Mouse (Mus musculus) intestine, embryonic 16.5 days (tissue): Measurements from ENCODE around the gene Phf2. TPM values are rescaled to one million over a fixed set of nuclear protein-coding genes. Genes with fewer than 3 reads are reported as not detected.

Experiments used
- ATAC-seq: fragments of 200-750 bp; cut with Nextera tagmentation; 2 replicates; pipeline ENCODE4 v1.8.0; 2017; ENCODE audit warnings: moderate TSS enrichment, moderate library complexity
- H3K27ac ChIP-seq: fragments of 300-500 bp; sonication (generic); 2 replicates; pipeline ENCODE4 v1.5.1; 2014; ENCODE audit warnings: mild to moderate bottlenecking, low read length
- H3K27me3 ChIP-seq: fragments of 300-500 bp; sonication (generic); replicated peaks from 2 replicates; pipeline ENCODE4 v1.6.1; 2014; ENCODE audit warnings: low read length, control low read depth, mixed read lengths; ENCODE audit not compliant: control insufficient read depth, insufficient read depth
- H3K36me3 ChIP-seq: fragments of 300-500 bp; sonication (generic); 2 replicates; pipeline ENCODE4 v1.6.1; 2014; ENCODE audit warnings: low read length, control low read depth; ENCODE audit not compliant: control insufficient read depth, insufficient read depth
- H3K4me1 ChIP-seq: fragments of 300-500 bp; sonication (generic); 2 replicates; pipeline ENCODE4 v1.6.1; 2014; ENCODE audit warnings: low read length, control low read depth, mixed read lengths; ENCODE audit not compliant: control insufficient read depth, insufficient read depth
- H3K4me2 ChIP-seq: fragments of 300-500 bp; sonication (generic); 2 replicates; pipeline ENCODE4 v1.6.1; 2014; ENCODE audit warnings: low read depth, low read length, control low read depth
- H3K4me3 ChIP-seq: fragments of 300-500 bp; sonication (generic); 2 replicates; pipeline ENCODE4 v1.5.1; 2014; ENCODE audit warnings: mild to moderate bottlenecking, low read length
- H3K9ac ChIP-seq: fragments of 300-500 bp; sonication (generic); 2 replicates; pipeline ENCODE4 v1.6.1; 2014; ENCODE audit warnings: low read depth, low read length
- H3K9me3 ChIP-seq: fragments of 300-500 bp; sonication (generic); 2 replicates; pipeline ENCODE4 v1.6.1; 2016; ENCODE audit warnings: low read length, control low read depth; ENCODE audit not compliant: control insufficient read depth
- WGBS: fragments of 180-500 bp; shearing (Covaris S2); extraction: QIAGEN DNeasy Blood & Tissue Kit; methylation state at CpG from one replicate; pipeline ENCODE4 v1.1.7; 2014; 5-methylcytosine and 5-hydroxymethylcytosine counted together
- polyA plus RNA-seq: library from polyadenylated mRNA; unstranded; fragments of >200 nt; fragmentation: Nextera tagmentation; extraction: Ambion mirVana; gene quantifications from 2 replicates; pipeline ENCODE4 v1.2.1, GENCODE M21; 2015

The Phf2 gene
- polyA plus RNA-seq, 1 experiment from 2014 or later = 3.9 TPM

DNA sequence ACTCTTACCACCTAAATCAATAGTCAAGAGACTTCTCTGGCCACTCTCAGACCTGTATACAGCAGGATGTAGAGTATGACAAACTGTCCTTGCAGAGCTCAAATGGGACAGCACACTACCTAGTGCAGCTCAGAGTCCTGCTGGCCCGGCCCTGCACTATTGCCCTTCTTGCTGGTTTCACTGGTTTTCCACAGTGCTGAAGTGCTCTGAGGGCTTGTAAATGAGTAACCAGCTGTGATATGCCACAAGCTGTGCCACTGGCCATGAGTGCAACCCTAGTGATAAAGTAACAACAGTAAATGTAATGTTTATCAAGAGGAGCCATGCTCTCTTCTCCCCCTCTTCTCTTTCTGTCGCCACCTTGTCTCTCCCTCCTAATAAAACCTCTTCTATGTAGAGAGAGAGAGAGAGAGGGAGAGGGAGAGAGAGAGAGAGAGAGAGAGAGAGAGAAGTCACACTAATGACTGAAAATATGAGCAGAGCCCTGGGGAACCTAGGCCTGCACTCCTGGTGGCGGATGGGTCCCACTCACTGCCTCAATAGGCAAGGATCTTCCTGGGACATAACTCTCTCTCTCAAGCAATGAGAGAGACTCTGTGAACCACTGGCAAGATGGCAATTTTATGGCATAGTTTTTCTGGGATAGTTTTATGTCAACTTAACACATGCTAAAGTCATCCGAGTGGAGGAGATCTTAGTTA, 19.5 kb upstream of the Phf2 start:
- Histone ChIP-seq H3K36me3 (peaks cover 28% of the 10 kb centered on the region), H3K9ac (no peak overlapping the region), H3K4me2 (no peak overlapping the region), H3K27ac (peak overlapping the region; percentile 34), H3K4me3 (no peak overlapping the region), H3K9me3 (no peaks in the 10 kb centered on the region), H3K27me3 (no peaks in the 10 kb centered on the region), H3K4me1 (peaks cover 13% of the 10 kb centered on the region)
- WGBS = 59% methylated on average over 4 of the region's 4 CpGs
- ATAC-seq = peak; percentile 98

DNA sequence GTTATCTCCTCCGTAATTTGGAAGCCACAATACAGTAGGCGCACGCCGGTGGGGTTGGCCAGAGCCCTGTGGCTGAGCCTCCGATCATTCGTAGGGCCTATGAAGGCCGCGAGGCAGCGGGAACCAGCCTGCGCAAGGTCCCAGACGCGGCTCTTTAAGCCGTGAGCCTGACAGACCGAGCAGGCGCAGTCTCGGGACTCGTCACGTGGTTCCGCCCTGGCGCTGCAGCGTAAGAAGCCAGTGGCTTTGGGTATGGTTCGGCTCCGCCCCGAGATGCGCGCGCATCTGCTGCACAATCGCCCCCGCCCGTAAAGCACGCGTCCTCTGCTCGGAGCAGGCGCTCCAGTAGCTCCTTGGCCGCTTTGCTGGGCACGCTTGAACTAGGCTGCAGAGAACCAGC, 7.6 kb upstream of the Phf2 start:
- peaks cover 9% of the 10 kb centered on the region for H3K36me3 ChIP-seq
- H3K27me3 ChIP-seq = no peaks in the 10 kb centered on the region
- no peaks in the 10 kb centered on the region for H3K9me3 ChIP-seq
- peak overlapping the region; percentile 48 for H3K4me3 ChIP-seq
- under 1% methylated on average over 36 of the region's 36 CpGs for WGBS
- peak overlapping the region; percentile 79 for H3K9ac ChIP-seq
- peak overlapping the region; percentile 83 for H3K4me2 ChIP-seq
- peak; percentile 99 for ATAC-seq
- peak overlapping the region; percentile 89 for H3K27ac ChIP-seq
- 0 out of 2 replicates have a peak, but pooled peaks cover 6% of the 10 kb centered on the region for H3K4me1 ChIP-seq

DNA sequence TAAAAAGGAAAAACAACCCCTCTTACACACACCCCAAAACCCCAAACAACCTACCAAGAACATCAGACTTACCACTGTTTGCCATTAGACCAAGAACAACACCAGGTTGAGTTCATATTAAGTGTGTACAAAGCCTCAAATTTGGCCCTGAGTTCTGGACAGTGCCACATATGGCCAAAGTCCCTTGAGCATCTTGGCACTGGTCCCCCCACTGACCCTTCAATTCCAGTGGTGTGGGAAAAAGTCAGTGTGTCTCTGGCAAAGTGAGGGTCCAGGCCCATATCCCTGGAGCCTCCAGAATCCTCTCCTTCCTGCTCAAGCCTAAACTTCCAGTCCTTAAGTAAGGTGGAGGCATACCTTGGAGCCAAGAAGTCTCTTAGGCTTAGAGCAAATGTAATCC, 6.9 kb upstream of the Phf2 start:
- Histone ChIP-seq H3K27ac (no peak overlapping the region), H3K4me3 (no peak overlapping the region; the same call in 1 of the 2 replicates), H3K9me3 (no peaks in the 10 kb centered on the region), H3K4me2 (peak overlapping the region; percentile 83; the same call in 1 of the 2 replicates), H3K4me1 (0 out of 2 replicates have a peak, but pooled peaks cover 11% of the 10 kb centered on the region), H3K36me3 (peaks cover 8% of the 10 kb centered on the region), H3K9ac (peak overlapping the region; percentile 79), H3K27me3 (no peaks in the 10 kb centered on the region)
- no peak for ATAC-seq

- Histone ChIP-seq H3K27ac (no peak overlapping the region), H3K9me3 (no peaks in the 10 kb centered on the region), H3K4me2 (no peak overlapping the region), H3K36me3 (no peaks in the 10 kb centered on the region), H3K4me3 (no peak overlapping the region), H3K9ac (no peak overlapping the region), H3K4me1 (peaks cover 32% of the 10 kb centered on the region), H3K27me3 (no peaks in the 10 kb centered on the region)
- no peak for ATAC-seq
- WGBS = 70% methylated on average over 5 of the region's 5 CpGs
Observed at GRCm38 (mm10) chr13:48872726-48873125, 1.8 kb upstream of the Phf2 start.

DNA sequence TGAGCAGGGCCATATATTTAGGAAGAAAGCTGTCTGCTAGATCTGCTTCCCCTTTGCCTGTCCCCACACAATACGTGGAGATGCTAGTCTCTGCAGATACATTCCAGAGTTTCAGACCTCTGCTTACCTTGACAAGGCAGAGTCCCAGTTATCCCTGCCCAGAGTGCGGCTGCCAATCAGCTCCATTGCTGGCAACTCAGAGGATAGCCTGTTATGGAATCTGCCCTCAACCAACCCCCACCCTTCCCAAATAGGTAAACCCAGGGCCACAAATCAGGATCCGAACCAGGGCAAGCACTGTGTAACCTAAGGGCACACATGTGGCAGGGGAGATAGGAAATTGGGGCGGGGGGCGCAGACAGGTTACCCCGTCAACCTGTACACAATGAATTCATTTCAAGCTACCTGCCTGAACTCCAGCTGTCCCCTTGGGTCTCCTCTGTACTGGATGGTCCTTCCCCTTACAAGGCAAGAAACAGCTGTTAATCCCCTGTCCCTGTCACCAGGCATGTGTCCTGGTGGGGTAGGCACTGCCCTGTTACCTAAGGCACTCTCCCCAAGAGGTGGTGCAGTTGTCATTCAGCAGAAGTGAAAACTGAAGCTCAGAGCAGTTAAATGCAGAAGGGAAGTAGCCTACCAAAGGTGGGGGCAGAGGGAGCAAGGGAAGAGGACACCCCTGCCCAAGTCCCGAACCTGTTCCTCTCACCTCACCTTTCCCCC, 1.1 kb upstream of the Phf2 start:
- peak; percentile 2; the same call in 1 of the 2 replicates for ATAC-seq
- H3K27ac ChIP-seq = no peak overlapping the region
- H3K4me3 ChIP-seq = peak overlapping the region; percentile 92
- no peaks in the 10 kb centered on the region for H3K36me3 ChIP-seq
- peak overlapping the region; percentile 88 for H3K4me2 ChIP-seq
- WGBS = 62% methylated on average over 7 of the region's 7 CpGs
- peaks cover 32% of the 10 kb centered on the region for H3K4me1 ChIP-seq
- H3K9ac ChIP-seq = peak overlapping the region; percentile 98
- H3K27me3 ChIP-seq = no peaks in the 10 kb centered on the region
- no peaks in the 10 kb centered on the region for H3K9me3 ChIP-seq

GRCm38 (mm10) chr13:48869950-48870770, 759 bp downstream of the Phf2 start:
- no peaks in the 10 kb centered on the region for H3K27me3 ChIP-seq
- no peaks in the 10 kb centered on the region for H3K9me3 ChIP-seq
- ATAC-seq = peak; percentile 45
- H3K36me3 ChIP-seq = no peaks in the 10 kb centered on the region
- H3K4me3 ChIP-seq = peak overlapping the region; percentile 92
- peak overlapping the region; percentile 98 for H3K9ac ChIP-seq
- H3K4me2 ChIP-seq = peak overlapping the region; percentile 78
- WGBS = under 1% methylated on average over 86 of the region's 102 CpGs
- H3K27ac ChIP-seq = peak overlapping the region; percentile 96
- H3K4me1 ChIP-seq = peaks cover 38% of the 10 kb centered on the region

DNA sequence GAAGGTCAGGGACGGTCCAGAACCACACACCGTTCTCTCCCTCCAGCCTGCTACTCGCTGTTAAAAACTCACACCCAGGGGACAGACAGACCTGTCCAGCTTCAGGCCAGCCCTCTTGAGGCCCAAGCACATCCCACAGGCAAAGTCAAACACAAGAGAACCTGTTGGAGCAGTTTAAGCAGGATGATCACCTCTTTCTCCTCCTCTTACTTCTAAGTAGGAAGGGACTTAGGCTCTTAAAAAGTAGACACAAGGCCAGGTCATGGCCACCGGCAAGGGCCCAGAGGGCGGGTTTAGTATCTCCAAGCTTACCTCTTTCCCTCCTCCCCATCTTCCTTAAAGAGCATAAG, 1.3 kb downstream of the Phf2 start:
- Histone ChIP-seq H3K9me3 (no peaks in the 10 kb centered on the region), H3K4me1 (peaks cover 38% of the 10 kb centered on the region), H3K36me3 (no peaks in the 10 kb centered on the region), H3K4me2 (peak overlapping the region; percentile 78), H3K27ac (peak overlapping the region; percentile 96), H3K4me3 (peak overlapping the region; percentile 92), H3K27me3 (no peaks in the 10 kb centered on the region), H3K9ac (peak overlapping the region; percentile 98)
- WGBS = 7% methylated on average over 5 of the region's 5 CpGs
- peak; percentile 31 for ATAC-seq

- H3K4me3 ChIP-seq = peak overlapping the region; percentile 92
- H3K9ac ChIP-seq = peak overlapping the region; percentile 98
- 25% methylated on average over 5 of the region's 5 CpGs for WGBS
- H3K4me2 ChIP-seq = peak overlapping the region; percentile 78
- no peak; the same call in 1 of the 2 replicates for ATAC-seq
- peaks cover 39% of the 10 kb centered on the region for H3K4me1 ChIP-seq
- no peaks in the 10 kb centered on the region for H3K36me3 ChIP-seq
- H3K27me3 ChIP-seq = no peaks in the 10 kb centered on the region
- peak overlapping the region; percentile 96 for H3K27ac ChIP-seq
- H3K9me3 ChIP-seq = no peaks in the 10 kb centered on the region
Observed at GRCm38 (mm10) chr13:48869088-48869487, 1.8 kb downstream of the Phf2 start.
